Mouse (Mus musculus) spleen, postnatal 14 days (tissue): ENCODE data around the gene Prrt1.
A peak's percentile ranks its signal among the peaks of the same experiment; 100 is the strongest.

Experiments used
- DNase-seq, 2 experiments: peaks; one replicate each; pipeline ENCODE4 v3.0.0; 2021 to 2022; ENCODE audit warnings: low spot score in 2 of 2

The Prrt1 gene

DNA sequence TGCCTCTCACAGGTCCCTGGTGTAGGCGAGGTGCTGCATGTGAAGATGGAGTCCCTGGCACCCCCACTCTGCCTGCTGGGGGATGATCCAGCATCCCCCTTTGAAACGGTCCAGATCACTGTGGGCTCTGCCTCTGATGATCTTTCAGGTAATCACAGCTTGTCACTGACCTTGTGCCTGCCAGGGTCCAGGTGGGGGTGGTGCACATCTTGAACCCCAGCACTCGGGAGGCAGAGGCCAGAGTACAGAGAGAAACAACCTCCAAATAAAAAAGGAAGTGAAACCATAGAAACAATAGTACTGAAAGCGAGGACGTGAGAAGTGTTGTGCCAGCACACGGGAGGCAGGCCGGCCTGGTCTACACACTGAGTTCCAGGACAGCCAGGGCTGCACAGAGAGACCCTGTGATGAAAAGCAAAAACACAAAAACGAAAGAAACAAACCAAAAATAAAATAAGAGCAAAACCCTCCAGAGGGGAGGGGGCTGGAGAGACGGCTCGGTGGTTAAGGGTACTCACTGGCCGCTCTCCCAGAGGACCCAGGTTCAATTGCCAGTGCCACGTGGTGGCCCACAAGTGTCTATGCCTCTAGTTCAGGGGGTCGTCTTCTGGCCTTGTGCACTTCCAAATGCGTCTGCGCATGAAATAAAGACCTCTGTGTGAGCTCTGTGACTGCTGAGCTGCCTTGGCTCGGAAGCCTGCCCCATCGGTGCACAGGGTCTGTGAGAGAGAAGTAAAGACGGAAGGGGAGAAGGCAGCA, 20.0 kb downstream of the Prrt1 start:
- no peak for DNase-seq

DNA sequence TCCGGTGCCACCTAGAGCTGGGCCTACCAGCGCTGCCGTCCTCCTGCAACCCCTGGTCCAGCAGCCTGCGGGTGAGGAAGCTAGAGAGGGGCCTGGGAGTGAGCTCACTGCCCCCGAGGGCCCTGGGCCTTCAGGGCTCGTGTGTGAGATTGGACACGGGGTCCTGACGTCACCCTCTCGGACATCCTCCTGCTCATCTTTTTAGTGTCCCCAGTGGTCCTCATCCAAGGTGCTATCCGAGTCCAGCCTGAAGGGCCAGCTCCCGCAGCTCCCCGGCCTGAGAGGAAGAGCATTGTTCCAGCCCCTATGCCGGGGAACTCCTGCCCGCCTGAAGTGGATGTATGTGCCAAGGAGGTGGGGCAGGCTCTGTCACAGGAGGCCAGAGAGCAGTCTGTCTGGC, 21.4 kb downstream of the Prrt1 start:
- no peak for DNase-seq

- peak in 1 of 2 experiments; percentile 45 for DNase-seq
Measured at GRCm38 (mm10) chr17:34651507-34652221, 22.3 kb downstream of the Prrt1 start.

DNA sequence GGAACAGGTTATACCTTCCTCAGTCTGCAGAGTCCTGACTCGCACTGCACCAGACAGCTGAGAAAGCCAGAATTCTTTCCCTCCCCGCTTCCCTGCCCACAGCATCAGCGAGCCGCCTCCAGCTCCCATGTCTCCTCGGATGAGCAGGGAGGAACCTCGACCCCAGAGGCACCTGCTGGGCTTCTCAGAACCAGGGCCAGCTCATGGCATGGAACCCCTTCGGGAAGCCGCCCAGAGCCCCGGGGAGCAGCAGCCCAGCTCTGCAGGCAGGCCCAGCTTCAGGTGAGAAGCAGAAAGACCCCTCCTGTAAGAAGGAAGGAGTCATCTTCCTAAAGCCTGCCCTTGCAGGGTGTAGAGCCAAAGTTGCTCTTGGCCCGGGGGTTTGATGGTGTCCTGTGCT, 23.2 kb downstream of the Prrt1 start:
- DNase-seq = no peak

- DNase-seq = no peak
Measured at GRCm38 (mm10) chr17:34652985-34653384, 23.7 kb downstream of the Prrt1 start.

GRCm38 (mm10) chr17:34653746-34654285, 24.5 kb downstream of the Prrt1 start:
- DNase-seq = peak in 1 of 2 experiments; percentile 52

- no peak for DNase-seq
Measured at GRCm38 (mm10) chr17:34654392-34654791, 25.1 kb downstream of the Prrt1 start.

- no peak for DNase-seq
Measured at GRCm38 (mm10) chr17:34655160-34655559, 25.8 kb downstream of the Prrt1 start.

DNA sequence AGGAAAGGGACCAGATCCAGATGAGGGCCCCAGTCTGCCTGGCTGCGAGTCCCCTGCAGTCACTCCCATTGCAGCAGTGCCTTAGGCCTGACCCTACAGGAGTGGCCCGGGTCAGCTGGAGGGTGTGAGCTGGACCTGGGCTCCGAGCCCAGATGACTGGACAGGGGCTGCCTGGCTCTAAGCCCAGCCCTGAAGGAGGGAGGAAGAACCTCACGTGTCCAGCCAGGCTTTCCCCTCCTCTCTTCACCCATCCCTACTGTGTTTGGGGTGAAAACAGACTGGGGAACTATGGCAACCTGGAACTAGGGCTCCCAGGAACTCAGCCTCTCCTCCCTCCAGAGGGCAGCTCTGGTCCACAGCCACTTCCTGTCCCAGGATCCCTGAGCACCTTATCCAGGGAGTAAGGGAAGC, 26.3 kb downstream of the Prrt1 start:
- DNase-seq = no peak

DNA sequence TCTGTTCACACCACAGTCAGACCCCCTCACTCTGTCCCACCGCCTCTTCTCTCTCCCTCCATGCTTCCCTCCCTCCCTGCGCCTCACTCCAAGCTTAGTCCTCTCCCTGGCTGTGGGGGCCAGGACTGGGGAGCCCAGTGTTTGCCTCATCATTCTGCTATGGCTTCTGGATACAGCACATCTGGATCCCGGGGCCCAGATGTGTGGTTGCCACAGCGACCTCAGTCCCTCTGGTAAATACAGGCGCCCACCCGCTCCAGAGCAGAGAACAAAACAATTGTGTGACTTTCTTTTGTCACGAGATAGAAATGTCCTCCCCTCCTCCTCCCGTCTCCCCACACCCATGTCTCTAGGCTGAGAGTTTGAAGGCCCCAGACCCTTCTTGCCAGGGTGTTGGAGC, 27.3 kb downstream of the Prrt1 start:
- DNase-seq = no peak

DNA sequence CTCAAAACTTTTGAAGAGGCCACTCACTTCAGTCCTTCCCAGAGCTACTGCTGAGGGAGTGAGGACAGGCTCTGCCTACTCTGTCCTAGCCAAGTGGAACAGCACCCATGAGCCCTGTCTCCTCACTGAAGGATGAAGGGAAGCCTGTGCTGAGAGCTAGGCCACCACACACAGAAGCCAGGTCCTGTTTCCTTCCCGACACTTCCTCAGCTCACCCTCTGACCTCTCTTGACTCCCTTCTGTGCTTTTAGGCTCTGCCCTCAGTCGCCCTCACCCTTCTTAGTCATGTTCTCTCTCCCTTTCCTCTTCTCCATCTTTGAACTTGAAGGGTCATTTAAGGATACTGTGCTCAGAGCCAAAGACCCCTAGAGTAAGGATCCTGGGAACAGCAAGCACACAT, 27.9 kb downstream of the Prrt1 start:
- DNase-seq = no peak

DNA sequence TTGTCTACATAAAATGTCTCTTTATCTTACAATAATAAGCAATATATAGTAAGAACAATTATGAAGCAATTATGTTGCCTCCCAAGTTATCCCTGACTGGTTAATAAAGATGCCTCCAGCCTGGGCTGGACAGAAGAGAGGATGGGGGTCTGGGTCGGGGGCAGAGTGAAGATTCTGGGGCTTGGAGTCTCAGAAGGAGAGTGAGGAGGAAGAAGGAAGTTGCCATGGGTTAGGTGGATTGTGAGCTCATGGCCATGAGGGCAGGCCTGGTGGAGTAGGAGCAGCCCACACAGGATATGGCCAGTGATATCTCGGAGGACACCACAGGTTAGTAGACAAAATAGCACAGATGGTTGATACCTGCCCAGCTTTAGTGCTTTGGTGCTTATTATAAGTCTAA, 28.8 kb downstream of the Prrt1 start:
- no peak for DNase-seq

DNA sequence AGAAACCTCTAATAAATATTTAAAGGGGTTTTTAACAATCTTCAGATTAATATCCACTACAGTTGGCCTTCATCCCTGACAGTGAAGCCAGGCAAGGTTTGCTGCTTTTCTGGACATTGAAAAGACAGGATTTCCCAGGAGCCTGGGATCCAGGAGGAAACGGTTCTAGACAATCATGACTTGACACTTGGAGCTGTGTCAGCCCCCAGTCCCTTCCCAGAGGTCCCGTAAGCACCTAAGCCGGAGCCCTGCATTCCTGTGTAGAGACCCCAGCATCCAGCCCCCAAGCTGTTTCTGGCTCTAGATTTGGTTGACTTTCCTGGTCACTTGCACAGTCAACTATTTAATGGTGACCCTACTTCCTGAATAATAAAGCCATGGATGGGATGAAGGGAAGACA, 29.3 kb downstream of the Prrt1 start:
- DNase-seq = no peak

DNA sequence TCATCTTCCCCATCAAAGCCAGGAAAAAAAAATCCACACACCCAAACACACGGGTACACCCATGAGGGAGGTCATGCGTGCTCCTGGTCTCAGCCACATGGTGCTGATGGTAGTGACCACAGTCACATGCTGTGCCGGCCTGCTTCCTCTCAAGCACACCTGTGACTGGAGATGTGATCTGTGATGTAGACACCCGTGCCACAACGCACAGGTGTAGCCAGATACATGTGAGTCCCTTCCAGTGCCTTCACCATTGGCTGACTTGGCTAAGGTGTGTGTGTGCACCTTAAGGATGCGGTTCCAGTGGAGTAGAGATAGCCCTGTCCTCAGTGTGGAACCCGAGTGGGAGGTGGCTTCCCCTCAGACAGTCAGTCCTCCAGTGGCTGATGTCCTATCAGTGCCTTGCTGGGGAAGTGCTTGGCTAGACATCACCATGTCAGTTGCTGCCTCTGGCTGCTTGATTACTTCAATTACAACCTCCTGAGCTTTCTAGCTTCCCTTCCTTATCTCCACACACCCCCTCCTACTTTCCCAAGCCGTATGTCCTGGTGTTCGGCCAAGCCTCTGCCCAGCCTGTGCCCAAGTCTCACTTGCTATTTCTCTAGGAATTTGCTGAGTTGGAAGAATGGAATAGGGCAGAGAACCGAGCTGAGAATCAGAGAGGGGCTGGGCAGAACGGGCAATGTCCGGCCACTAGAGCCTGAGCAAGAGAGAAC, 30.0 kb downstream of the Prrt1 start:
- no peak for DNase-seq

DNA sequence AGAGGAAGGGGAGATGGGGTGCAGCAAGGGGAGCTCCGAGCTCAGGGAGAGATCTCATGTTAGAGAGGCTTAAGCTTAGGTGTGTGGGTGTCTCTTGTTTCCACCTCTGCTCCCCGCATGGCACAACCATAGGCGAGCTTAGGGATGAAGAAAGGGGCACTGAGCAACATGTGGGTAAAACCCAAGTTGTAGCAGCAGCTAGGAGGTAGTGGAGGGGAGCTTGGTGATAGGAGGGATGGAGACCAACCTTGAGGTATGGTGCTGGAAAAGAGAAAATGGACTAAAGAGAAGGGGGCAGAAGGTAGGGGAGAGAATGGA, 30.5 kb downstream of the Prrt1 start:
- no peak for DNase-seq

- DNase-seq = no peak
Measured at GRCm38 (mm10) chr17:34660259-34660820, 31.0 kb downstream of the Prrt1 start.

DNA sequence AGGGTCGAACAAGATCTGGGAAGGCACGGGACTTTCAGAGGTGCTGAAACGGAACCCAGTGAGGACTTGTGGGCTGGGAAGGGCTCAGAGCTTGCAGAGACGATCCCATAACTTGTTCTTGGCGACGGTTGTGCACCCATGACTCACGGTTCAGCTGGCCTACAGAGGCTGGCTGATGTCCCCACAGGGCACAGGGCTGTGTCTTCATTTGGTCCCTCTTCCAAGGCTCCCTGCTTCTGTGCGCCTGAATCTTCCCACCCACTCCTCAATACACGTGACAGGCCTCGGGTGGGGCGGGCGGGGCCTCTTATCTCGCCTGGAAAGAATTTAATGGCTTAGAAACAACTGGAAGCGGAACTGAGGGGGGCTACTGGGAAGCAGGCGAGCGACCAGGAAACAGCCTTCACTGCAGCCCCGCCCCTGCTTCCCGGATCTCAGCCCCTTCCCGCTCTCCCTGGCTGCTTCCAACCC, 31.8 kb downstream of the Prrt1 start:
- no peak for DNase-seq

DNA sequence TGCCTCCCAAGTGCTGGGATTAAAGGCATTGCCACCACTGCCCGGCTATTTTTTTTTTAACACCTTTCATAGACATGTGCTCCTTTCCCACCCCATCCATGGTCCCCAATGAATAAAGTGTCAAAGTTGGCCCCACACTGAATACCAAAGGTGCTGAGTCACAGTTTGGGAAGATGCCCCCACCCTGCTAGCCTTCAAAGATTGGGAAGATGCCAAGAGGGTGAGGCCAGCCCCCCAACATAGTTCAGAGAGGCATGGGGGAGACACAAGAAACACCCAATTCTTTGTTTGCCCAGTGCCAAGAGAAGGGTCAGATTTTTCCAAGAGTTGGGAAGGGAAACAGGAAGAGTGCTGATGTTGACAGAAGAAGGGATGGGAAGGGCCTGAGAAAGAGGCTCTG, 33.1 kb downstream of the Prrt1 start:
- DNase-seq = no peak

GRCm38 (mm10) chr17:34662978-34663377, 33.6 kb downstream of the Prrt1 start:
- no peak for DNase-seq

DNA sequence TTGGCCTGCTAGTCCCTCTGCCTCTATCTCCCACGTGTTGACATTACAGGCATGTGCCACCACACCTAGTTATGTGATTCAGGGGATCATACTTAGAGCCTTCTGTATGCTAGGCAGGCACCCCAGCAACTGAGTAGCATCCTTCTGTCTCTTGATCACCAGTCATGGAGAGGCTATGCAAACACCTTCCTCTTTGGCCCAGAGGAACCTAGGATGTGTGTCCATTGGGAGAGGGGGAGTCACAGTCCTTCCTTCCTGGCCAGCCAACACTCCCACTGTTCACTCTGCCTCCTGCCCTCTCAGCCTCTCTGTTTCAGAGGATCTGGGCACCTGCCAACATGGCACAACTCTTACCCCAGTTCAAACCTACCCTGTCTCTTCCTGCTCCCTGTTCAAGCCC, 34.2 kb downstream of the Prrt1 start:
- no peak for DNase-seq

GRCm38 (mm10) chr17:34664472-34664871, 35.1 kb downstream of the Prrt1 start:
- DNase-seq = no peak

- no peak for DNase-seq
Measured at GRCm38 (mm10) chr17:34670235-34670634, 40.9 kb downstream of the Prrt1 start, which contains the start of gene Tnxb. Gene Tnxb (plus strand): TSS chr17:34670535.
